Mouse (Mus musculus) MEL (cell line): Measurements from ENCODE around the gene Wdr93. TPM values are rescaled to one million over a fixed set of nuclear protein-coding genes. Genes with fewer than 3 reads are reported as not detected.

Experiments used
- DNase-seq: peaks from one replicate; pipeline ENCODE4 v3.0.0; 2011; ENCODE audit warnings: low read depth, low spot score
- H3K27ac ChIP-seq: 2 replicates; pipeline ENCODE4 v1.5.1; 2012; ENCODE audit warnings: low read depth, mild to moderate bottlenecking, control low read depth, low read length, moderate library complexity; ENCODE audit not compliant: control insufficient read depth
- H3K27me3 ChIP-seq, 2 experiments: fragments of 150-350 bp in 1 of 2; sonication (generic) in 1 of 2; 2 replicates each; pipeline ENCODE4 v1.6.1; 2012; ENCODE audit warnings: low read length in 2 of 2, mild to moderate bottlenecking in 2 of 2, improper control_type of control experiment in 1 of 2, moderate library complexity in 1 of 2; ENCODE audit not compliant: insufficient read depth in 2 of 2, control insufficient read depth in 1 of 2
- H3K36me3 ChIP-seq, 2 experiments: 2 replicates each; pipeline ENCODE4 v1.6.1; 2012 to 2014; ENCODE audit warnings: low read length in 2 of 2, improper control_type of control experiment in 1 of 2, inconsistent platforms in 1 of 2, mild to moderate bottlenecking in 1 of 2; ENCODE audit not compliant: insufficient read depth in 2 of 2, control insufficient read depth in 1 of 2
- H3K4me1 ChIP-seq, 2 experiments: fragments of 150-350 bp in 1 of 2; sonication (generic) in 1 of 2; 2 replicates each; pipeline ENCODE4 v1.6.1; 2012; ENCODE audit warnings: low read length in 2 of 2, improper control_type of control experiment in 1 of 2, mild to moderate bottlenecking in 1 of 2; ENCODE audit not compliant: insufficient read depth in 2 of 2, control insufficient read depth in 1 of 2
- H3K4me3 ChIP-seq, 2 experiments: fragments of 150-350 bp in 1 of 2; sonication (generic) in 1 of 2; 2 replicates each; pipeline ENCODE4 v1.5.1; 2012; ENCODE audit warnings: low read depth in 2 of 2, low read length in 2 of 2, mild to moderate bottlenecking in 2 of 2, moderate library complexity in 2 of 2, control low read depth in 1 of 2, improper control_type of control experiment in 1 of 2; ENCODE audit not compliant: control insufficient read depth in 1 of 2, insufficient read depth in 1 of 2
- H3K79me2 ChIP-seq: 2 replicates; pipeline ENCODE4 v1.6.1; 2012; ENCODE audit warnings: mild to moderate bottlenecking, low read length, moderate library complexity; ENCODE audit not compliant: control insufficient read depth, poor library complexity, insufficient read depth
- H3K9ac ChIP-seq: 2 replicates; pipeline ENCODE4 v1.6.1; 2012; ENCODE audit warnings: low read depth, mild to moderate bottlenecking, control low read depth, low read length, moderate library complexity; ENCODE audit not compliant: control insufficient read depth, poor library complexity, severe bottlenecking
- H3K9me3 ChIP-seq: fragments of 150-350 bp; sonication (generic); replicated peaks from 2 replicates; pipeline ENCODE4 v1.6.1; 2012; ENCODE audit warnings: mild to moderate bottlenecking, low read length, improper control_type of control experiment, moderate library complexity; ENCODE audit not compliant: insufficient read depth
- BHLHE40 ChIP-seq: IDR thresholded peaks from 2 replicates; pipeline ENCODE4 v1.6.1; 2012; ENCODE audit warnings: low read depth, mild to moderate bottlenecking, inconsistent platforms, low read length, improper control_type of control experiment, borderline replicate concordance
- CHD1 ChIP-seq: IDR thresholded peaks from 2 replicates; pipeline ENCODE4 v1.6.1; 2012; ENCODE audit warnings: low read depth, mild to moderate bottlenecking, inconsistent platforms, low read length, improper control_type of control experiment
- CHD2 ChIP-seq: IDR thresholded peaks from 2 replicates; pipeline ENCODE4 v1.6.1; 2011; ENCODE audit warnings: low read length, improper control_type of control experiment
- CTCF ChIP-seq, 3 experiments: IDR thresholded peaks in 2 of 3; conservative IDR thresholded peaks in 1 of 3; 2 replicates each; pipeline ENCODE4 v1.5.1; 2011 to 2012; ENCODE audit warnings: low read length in 3 of 3, low read depth in 2 of 3, mild to moderate bottlenecking in 2 of 3, improper control_type of control experiment in 1 of 3, inconsistent platforms in 1 of 3, mixed read lengths in 1 of 3, moderate library complexity in 1 of 3; ENCODE audit not compliant: control insufficient read depth in 1 of 3, insufficient read depth in 1 of 3, poor library complexity in 1 of 3, severe bottlenecking in 1 of 3
- E2F4 ChIP-seq: IDR thresholded peaks from 2 replicates; pipeline ENCODE4 v1.6.1; 2011; ENCODE audit warnings: low read depth, low read length, improper control_type of control experiment, borderline replicate concordance
- GATA1 ChIP-seq: IDR thresholded peaks from 2 replicates; pipeline ENCODE4 v1.6.1; 2011; ENCODE audit warnings: low read depth, low read length, improper control_type of control experiment
- JUND ChIP-seq: IDR thresholded peaks from 2 replicates; pipeline ENCODE4 v1.6.1; 2011; ENCODE audit warnings: low read depth, mild to moderate bottlenecking, improper control_type of control experiment, low read length
- MAFK ChIP-seq: IDR thresholded peaks from 2 replicates; pipeline ENCODE4 v1.6.1; 2011; ENCODE audit warnings: low read depth, mild to moderate bottlenecking, low read length, improper control_type of control experiment, borderline replicate concordance
- MYB ChIP-seq: IDR thresholded peaks from 2 replicates; pipeline ENCODE4 v1.6.1; 2011; ENCODE audit warnings: mild to moderate bottlenecking, low read depth, low read length, improper control_type of control experiment
- NELFE ChIP-seq: IDR thresholded peaks from 2 replicates; pipeline ENCODE4 v1.6.1; 2011; ENCODE audit warnings: low read depth, low read length, improper control_type of control experiment
- NRF1 ChIP-seq: IDR thresholded peaks from 2 replicates; pipeline ENCODE4 v1.6.1; 2014; ENCODE audit warnings: low read depth, mild to moderate bottlenecking, inconsistent platforms, low read length, improper control_type of control experiment, moderate library complexity; ENCODE audit not compliant: poor library complexity, insufficient read depth, severe bottlenecking
- POLR2A ChIP-seq, 2 experiments: IDR thresholded peaks; 2 replicates each; pipeline ENCODE4 v1.6.1; 2011 to 2012; ENCODE audit warnings: low read length in 2 of 2, mild to moderate bottlenecking in 2 of 2, control low read depth in 1 of 2, improper control_type of control experiment in 1 of 2, low read depth in 1 of 2, moderate library complexity in 1 of 2; ENCODE audit not compliant: control insufficient read depth in 1 of 2, insufficient read depth in 1 of 2, poor library complexity in 1 of 2
- POLR2AphosphoS2 ChIP-seq: IDR thresholded peaks from 2 replicates; pipeline ENCODE4 v1.6.1; 2011; ENCODE audit warnings: low read length, improper control_type of control experiment
- TAL1 ChIP-seq: IDR thresholded peaks from 2 replicates; pipeline ENCODE4 v1.6.1; 2012; ENCODE audit warnings: mild to moderate bottlenecking, inconsistent platforms, low read length, moderate library complexity, mixed read lengths
- TCF12 ChIP-seq: IDR thresholded peaks from 2 replicates; pipeline ENCODE4 v1.6.1; 2014; ENCODE audit warnings: low read depth, mild to moderate bottlenecking, inconsistent platforms, low read length, improper control_type of control experiment, moderate library complexity
- USF2 ChIP-seq, 2 experiments: IDR thresholded peaks; 2 replicates each; pipeline ENCODE4 v1.6.1; 2011 to 2012; ENCODE audit warnings: improper control_type of control experiment in 2 of 2, low read length in 2 of 2, borderline replicate concordance in 1 of 2, inconsistent platforms in 1 of 2, low read depth in 1 of 2, mild to moderate bottlenecking in 1 of 2; ENCODE audit not compliant: insufficient read depth in 1 of 2
- ZC3H11A ChIP-seq: IDR thresholded peaks from 2 replicates; pipeline ENCODE4 v1.6.1; 2012; ENCODE audit warnings: low read depth, mild to moderate bottlenecking, inconsistent platforms, low read length, improper control_type of control experiment
- ZKSCAN1 ChIP-seq: IDR thresholded peaks from 2 replicates; pipeline ENCODE4 v1.6.1; 2012; ENCODE audit warnings: low read depth, mild to moderate bottlenecking, inconsistent platforms, low read length, improper control_type of control experiment, moderate library complexity
- ZNF384 ChIP-seq: IDR thresholded peaks from 2 replicates; pipeline ENCODE4 v1.6.1; 2012; ENCODE audit warnings: low read depth, mild to moderate bottlenecking, inconsistent platforms, low read length, improper control_type of control experiment
- polyA plus RNA-seq, 2 experiments: library from polyadenylated mRNA; stranded (reverse) in 1 of 2; unstranded in 1 of 2; fragments of >175 nt in 1 of 2; fragments of >200 nt in 1 of 2; gene quantifications; 2 replicates each; pipeline versions ENCODE4 v1.2.1 to v1.2.4; 2012; ENCODE audit warnings: low replicate concordance in 2 of 2, low read depth in 1 of 2; ENCODE audit not compliant: insufficient read length in 2 of 2, insufficient read depth in 1 of 2, missing spikeins in 1 of 2
- total RNA-seq: library from RNA; depleted of rRNA; stranded (reverse); fragments of 300-350 nt; gene quantifications from 2 replicates; pipeline ENCODE4 v1.2.3, GENCODE M21; 2012

Gene Wdr93
- total and polyA plus RNA-seq, 3 experiments, result 0.23 to 0.40 TPM; not detected in 1

- peak; percentile 47; the same call in 1 of the 2 replicates for TF ChIP-seq NRF1
- no peak for TF ChIP-seq ZNF384
- no peak for TF ChIP-seq ZC3H11A
- no peak for TF ChIP-seq TAL1
- TF ChIP-seq E2F4, result no peak
- TF ChIP-seq CHD2, result no peak
- TF ChIP-seq USF2 (IDR thresholded peaks at IDR 0.05; ENCODE audit: borderline replicate concordance in 1 of 2, insufficient read depth in 1 of 2, low read depth in 1 of 2, low read length in 2 of 2), result no peak
- TF ChIP-seq POLR2AphosphoS2, result peak; percentile 56; the same call in 1 of the 2 replicates
- no peak for TF ChIP-seq CTCF (IDR thresholded peaks at IDR 0.05 in 2 of 3, conservative IDR thresholded peaks at IDR 0.05 in 1 of 3; ENCODE audit: control insufficient read depth in 1 of 3, insufficient read depth in 1 of 3, low read depth in 2 of 3, low read length in 3 of 3, poor library complexity in 1 of 3, severe bottlenecking in 1 of 3)
- TF ChIP-seq MYB, result no peak
- 0 out of 2 replicates have a peak, but pooled peaks have one; percentile 28 for TF ChIP-seq TCF12
- peak; percentile 77 to 86 for TF ChIP-seq POLR2A (IDR thresholded peaks at IDR 0.05; ENCODE audit: control insufficient read depth in 1 of 2, insufficient read depth in 1 of 2, low read depth in 1 of 2, low read length in 2 of 2, poor library complexity in 1 of 2)
- TF ChIP-seq, all 39 proteins: peak for 11
Measured at GRCm38 (mm10) chr7:79715187-79715981, 27.6 kb upstream of the Wdr93 start, which contains the start of gene Kif7 (continued).

- Histone ChIP-seq H3K9me3 (no peaks in the 10 kb centered on the region), H3K27me3 (no peaks in the 10 kb centered on the region), H3K4me1 (no peaks in the 10 kb centered on the region), H3K9ac (no peak overlapping the region), H3K27ac (no peak overlapping the region), H3K4me3 (no peak overlapping the region), H3K79me2 (no peaks in the 10 kb centered on the region), H3K36me3 (no peaks in the 10 kb centered on the region)
- TF ChIP-seq POLR2AphosphoS2 (no peak), TCF12 (no peak), CHD1 (no peak), BHLHE40 (no peak), CHD2 (no peak), POLR2A (IDR thresholded peaks at IDR 0.05; ENCODE audit: control insufficient read depth in 1 of 2, insufficient read depth in 1 of 2, low read depth in 1 of 2, low read length in 2 of 2, poor library complexity in 1 of 2) (no peak), TAL1 (no peak), GATA1 (no peak), NELFE (no peak), MAFK (no peak), ZKSCAN1 (no peak), JUND (no peak)
- DNase-seq, result no peak
Measured at GRCm38 (mm10) chr7:79721386-79721977, 21.5 kb upstream of the Wdr93 start.
